Mouse (Mus musculus) C2C12 (cell line): Measurements from ENCODE around the gene Gm3526.
"Not testable (repeated sequence)": the region's sequence is repeated elsewhere in the genome, so short reads cannot be mapped to it uniquely, and the experiment has no call there.

Experiments used
- CEBPB ChIP-seq: IDR thresholded peaks from one replicate; pipeline ENCODE4 v1.6.1; 2011; ENCODE audit warnings: low read depth, mild to moderate bottlenecking, control low read depth, moderate library complexity
- CTCF ChIP-seq: IDR thresholded peaks from one replicate; pipeline ENCODE4 v1.5.1; 2011; ENCODE audit not compliant: control insufficient read depth, insufficient read depth, insufficient read length
- MYOD1 ChIP-seq: IDR thresholded peaks from one replicate; pipeline ENCODE4 v1.6.1; 2011; ENCODE audit warnings: low read depth; ENCODE audit not compliant: control insufficient read depth, insufficient read length
- MYOG ChIP-seq: IDR thresholded peaks from one replicate; pipeline ENCODE4 v1.6.1; 2011; ENCODE audit not compliant: control insufficient read depth, insufficient read length; ENCODE audit errors: extremely low read depth

DNA sequence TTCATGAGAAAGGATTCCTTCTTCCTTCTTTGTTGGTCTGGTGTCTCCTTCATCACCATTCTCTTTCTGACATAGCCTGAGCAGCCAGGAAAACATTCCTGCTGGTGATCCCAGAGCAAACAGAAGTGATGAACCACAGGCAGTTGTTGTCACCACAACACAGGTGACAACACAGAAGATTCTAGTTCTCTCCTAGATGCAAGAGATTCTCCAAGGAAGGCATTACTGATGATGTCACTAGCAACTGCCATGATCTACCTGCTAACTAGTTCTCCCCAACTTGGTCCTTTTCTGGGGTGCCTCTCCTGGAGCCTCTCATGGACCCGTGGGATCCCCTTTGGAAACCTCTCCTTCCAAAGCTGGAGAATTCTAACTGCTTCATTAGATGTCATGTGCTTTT lies at the start of gene Gm3526:
- TF ChIP-seq MYOD1, CTCF, CEBPB, MYOG: not testable (repeated sequence)
